13 mouse cellular contexts compared by ENCODE assay signal in genomic region chr6:28867516-28868251, GRCm38 (mm10). TPM values are rescaled to one million over a fixed set of nuclear protein-coding genes. Genes with fewer than 3 reads are reported as not detected.
DNase-seq lines count a peak whose midpoint lies in the region; ATAC-seq lines count a peak whose summit lies in the region.
"Had no signal": no experiment of that assay in that cellular context is flagged by ENCODE, and none has a peak within 500 bp of the region (broad histone marks: within the 10 kb centered on the region; RNA-seq: fewer than 3 reads in every experiment).

No protein-coding gene starts in this region.

- no peak for DNase-seq in hindbrain, embryonic 14.5 days (ENCODE audit: low spot score)
- no peak for DNase-seq in hindbrain, embryonic 10.5 days (ENCODE audit: low spot score)
- DNase-seq in 3T3-L1 (ENCODE audit: low read depth, low spot score), result peak; percentile 79
- peak; percentile 63 for DNase-seq in brain, adult 2 months (ENCODE audit: low read depth, low spot score)
- peak; percentile 54 for DNase-seq in lung, postnatal 36 days
- DNase-seq in testis, postnatal 10 days (ENCODE audit: low spot score), result no peak
- DNase-seq in left cerebral cortex, adult 11 months (ENCODE audit: low spot score), result no peak
- DNase-seq in left cerebral cortex, adult 8-10 months (ENCODE audit: low spot score in 2 of 2), result no peak
- DNase-seq: kidney, adult 18-20 months; layer of hippocampus, postnatal 36 days; midbrain, embryonic 14.5 days had no signal

- H3K4me1 ChIP-seq in hindbrain, embryonic 14.5 days (replicated peaks; ENCODE audit: control insufficient read depth, insufficient read depth, low read length), result peaks cover 22% of the 10 kb centered on the region
- peaks cover 24% of the 10 kb centered on the region for H3K4me1 ChIP-seq in hindbrain, embryonic 10.5 days (replicated peaks)

- H3K9ac ChIP-seq in hindbrain, embryonic 14.5 days, result no peak overlapping the region
- H3K9ac ChIP-seq: forebrain, embryonic 12.5 days had no signal

- H3K27me3 ChIP-seq in hindbrain, embryonic 14.5 days (ENCODE audit: control insufficient read depth, insufficient read depth, low read length), result no peaks in the 10 kb centered on the region
- no peaks in the 10 kb centered on the region for H3K27me3 ChIP-seq in hindbrain, embryonic 10.5 days (ENCODE audit: insufficient read depth, poor library complexity, severe bottlenecking)

- H3K9me3 ChIP-seq in hindbrain, embryonic 14.5 days (ENCODE audit: control insufficient read depth, low read length), result no peaks in the 10 kb centered on the region
- no peaks in the 10 kb centered on the region for H3K9me3 ChIP-seq in hindbrain, embryonic 10.5 days
- H3K9me3 ChIP-seq: forebrain, embryonic 12.5 days had no signal

- WGBS in hindbrain, embryonic 14.5 days, result 58% methylated on average over 2 of the region's 2 CpGs
- 91% methylated on average over 2 of the region's 2 CpGs for WGBS in hindbrain, embryonic 10.5 days

- no peaks in the 10 kb centered on the region for H3K36me3 ChIP-seq in hindbrain, embryonic 14.5 days (replicated peaks; ENCODE audit: control insufficient read depth, insufficient read depth)
- H3K36me3 ChIP-seq in hindbrain, embryonic 10.5 days, result no peaks in the 10 kb centered on the region
- H3K36me3 ChIP-seq: forebrain, embryonic 12.5 days had no signal

- H3K4me3 ChIP-seq in hindbrain, embryonic 14.5 days (replicated peaks; ENCODE audit: low read length), result no peak overlapping the region
- no peak overlapping the region for H3K4me3 ChIP-seq in hindbrain, embryonic 10.5 days
- H3K4me3 ChIP-seq: forebrain, embryonic 12.5 days had no signal

- 0 out of 2 replicates have a peak, but pooled peaks have one; percentile 22 for ATAC-seq in hindbrain, embryonic 14.5 days (ENCODE audit: low FRiP score)

- no peak overlapping the region for H3K27ac ChIP-seq in hindbrain, embryonic 14.5 days
- no peak overlapping the region; the same call in 1 of the 2 replicates for H3K27ac ChIP-seq in hindbrain, embryonic 10.5 days
- H3K27ac ChIP-seq: forebrain, embryonic 12.5 days had no signal

- H3K4me2 ChIP-seq in hindbrain, embryonic 14.5 days (replicated peaks), result no peak overlapping the region
- H3K4me2 ChIP-seq: forebrain, embryonic 12.5 days; liver, embryonic 11.5 days had no signal

RNA-seq across cellular contexts. Expression of gene Lrrc4, which starts 36.1 kb away (rescaled TPM):
- 9.6 and 10.4 TPM in 2 replicates for polyA plus RNA-seq in hindbrain, embryonic 14.5 days (2014; fragmentation: Nextera tagmentation; extraction: Ambion mirVana)
- polyA plus RNA-seq in hindbrain, embryonic 10.5 days (2016; fragmentation: Nextera tagmentation; extraction: Ambion mirVana), result 2.3 and 2.4 TPM in 2 replicates
- 10 to 100 TPM; 83.9 to 94.8 (median 90.8) TPM for total RNA-seq in left cerebral cortex, adult 8-10 months (2022)

Comparison
In these comparisons a context has a peak if more than half of its experiments do, and no peak if none do; other contexts are left out.
1. DNase-seq: peak in 3T3-L1 (single experiment), brain, adult 2 months (single experiment) and lung, postnatal 36 days (single experiment); none in hindbrain, embryonic 14.5 days (single experiment), hindbrain, embryonic 10.5 days (single experiment), testis, postnatal 10 days (single experiment), left cerebral cortex, adult 11 months (single experiment) and left cerebral cortex, adult 8-10 months (0 of 2).